Mouse (Mus musculus) brown adipose tissue, adult 24 weeks (tissue): ENCODE data around the gene Eps8. TPM values are rescaled to one million over a fixed set of nuclear protein-coding genes. Genes with fewer than 3 reads are reported as not detected.

Experiments
- H3K27ac ChIP-seq: fragments of 200-500 bp; replicated peaks from 2 replicates; pipeline ENCODE4 v1.5.1; 2012; ENCODE audit warnings: low read depth, mild to moderate bottlenecking, low read length
- H3K4me1 ChIP-seq: fragments of 200-500 bp; 2 replicates; pipeline ENCODE4 v1.6.1; 2012; ENCODE audit warnings: low read length, mixed read lengths; ENCODE audit not compliant: control insufficient read depth, insufficient read depth, insufficient read length
- H3K4me3 ChIP-seq: fragments of 200-500 bp; 2 replicates; pipeline ENCODE4 v1.5.1; 2012; ENCODE audit warnings: low read depth, mild to moderate bottlenecking, low read length, moderate library complexity; ENCODE audit not compliant: insufficient read depth
- polyA plus RNA-seq: library from polyadenylated mRNA; stranded (reverse); fragments of >200 nt; gene quantifications from 2 replicates; pipeline ENCODE4 v1.2.4, GENCODE M21; 2012; ENCODE audit not compliant: missing spikeins, insufficient read depth, insufficient read length

Eps8 gene
- polyA plus RNA-seq, 1 experiment, result 7.0 TPM

DNA sequence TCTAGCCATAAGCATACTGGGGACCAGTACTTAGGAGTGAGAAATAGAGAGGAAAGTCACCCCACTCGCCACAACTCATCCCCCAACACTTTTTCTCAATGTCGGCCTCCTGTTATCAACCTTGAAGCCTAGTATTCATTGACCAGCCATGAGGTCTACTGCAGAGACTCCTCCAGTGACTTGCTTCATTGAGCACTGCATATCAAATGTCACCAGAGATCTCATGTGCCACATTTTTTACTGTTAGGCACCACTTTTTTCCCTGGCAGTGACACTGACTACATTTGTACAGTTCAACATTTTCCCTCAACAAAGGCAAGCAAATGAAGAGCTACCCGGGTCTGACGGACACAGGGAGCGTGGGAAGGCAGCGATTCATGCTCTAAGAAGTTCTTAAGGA, 108.6 kb downstream of the Eps8 start:
- no peak overlapping the region for H3K4me3 ChIP-seq
- H3K4me1 ChIP-seq, result no peaks in the 10 kb centered on the region
- no peak overlapping the region for H3K27ac ChIP-seq

DNA sequence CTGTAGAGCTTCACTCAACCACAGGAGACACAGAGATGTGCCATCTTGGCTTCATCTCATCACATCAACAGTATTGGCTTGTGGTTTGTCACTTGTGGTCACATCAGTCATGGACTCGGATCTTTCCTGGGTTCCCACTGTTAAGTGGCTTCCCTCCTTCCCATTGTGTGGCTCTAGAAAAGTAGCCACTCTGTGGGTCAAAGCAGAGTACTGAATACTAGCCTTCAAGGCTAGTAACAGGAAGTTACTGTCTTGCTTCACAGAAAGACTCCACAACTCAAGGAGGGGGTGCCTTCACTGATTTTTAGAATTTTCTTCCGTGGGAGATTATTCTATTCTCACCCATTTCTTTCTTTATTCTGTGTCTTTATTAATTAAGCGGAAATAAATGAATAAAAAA, 109.3 kb downstream of the Eps8 start:
- Histone ChIP-seq H3K27ac (no peak overlapping the region), H3K4me1 (no peaks in the 10 kb centered on the region), H3K4me3 (no peak overlapping the region)

DNA sequence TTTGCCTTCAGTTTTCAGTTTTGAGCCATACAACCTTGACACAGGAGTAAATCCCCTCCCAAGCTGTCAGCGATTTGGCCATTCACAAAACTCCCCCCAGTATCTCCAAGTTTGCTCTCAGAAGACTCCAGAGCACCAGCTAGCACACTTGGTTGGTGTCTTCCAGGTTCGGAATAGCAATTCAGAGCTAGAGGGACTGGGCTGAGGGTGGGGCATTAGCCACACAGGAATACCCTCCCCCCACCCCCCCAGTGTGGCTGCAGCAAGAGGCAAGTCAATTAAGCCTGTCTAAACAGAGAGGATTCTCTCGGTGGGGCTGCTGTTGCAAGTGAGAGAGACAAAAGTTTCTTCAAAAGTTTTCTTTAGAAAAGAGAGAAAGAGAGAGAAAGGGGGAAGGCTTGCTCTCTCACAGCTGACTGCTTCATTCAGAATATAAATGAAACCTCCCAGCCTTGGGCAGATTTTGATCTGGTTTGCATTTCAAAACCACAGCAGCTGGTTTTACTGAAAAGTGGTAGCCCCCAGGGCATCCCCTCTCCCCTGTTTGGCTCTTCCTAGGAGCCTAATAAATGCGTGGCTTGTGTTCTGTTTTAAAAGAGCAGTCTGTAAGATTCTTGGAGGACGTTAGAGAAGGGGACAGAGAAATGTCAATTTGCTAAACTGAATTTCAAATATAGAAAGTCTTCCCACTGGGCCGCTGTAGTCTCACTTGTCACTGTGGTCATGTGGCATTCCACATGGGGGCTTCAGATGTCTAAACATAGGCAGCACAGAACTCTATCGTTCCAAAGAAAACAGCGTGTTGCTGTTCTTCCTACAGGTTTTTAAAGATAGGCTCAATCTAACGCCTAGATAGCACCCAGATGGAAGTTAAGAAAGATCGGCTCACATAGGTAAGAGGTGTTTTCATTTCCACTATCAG, 112.2 kb downstream of the Eps8 start:
- Histone ChIP-seq H3K4me3 (no peak overlapping the region), H3K27ac (no peak overlapping the region), H3K4me1 (no peaks in the 10 kb centered on the region)

DNA sequence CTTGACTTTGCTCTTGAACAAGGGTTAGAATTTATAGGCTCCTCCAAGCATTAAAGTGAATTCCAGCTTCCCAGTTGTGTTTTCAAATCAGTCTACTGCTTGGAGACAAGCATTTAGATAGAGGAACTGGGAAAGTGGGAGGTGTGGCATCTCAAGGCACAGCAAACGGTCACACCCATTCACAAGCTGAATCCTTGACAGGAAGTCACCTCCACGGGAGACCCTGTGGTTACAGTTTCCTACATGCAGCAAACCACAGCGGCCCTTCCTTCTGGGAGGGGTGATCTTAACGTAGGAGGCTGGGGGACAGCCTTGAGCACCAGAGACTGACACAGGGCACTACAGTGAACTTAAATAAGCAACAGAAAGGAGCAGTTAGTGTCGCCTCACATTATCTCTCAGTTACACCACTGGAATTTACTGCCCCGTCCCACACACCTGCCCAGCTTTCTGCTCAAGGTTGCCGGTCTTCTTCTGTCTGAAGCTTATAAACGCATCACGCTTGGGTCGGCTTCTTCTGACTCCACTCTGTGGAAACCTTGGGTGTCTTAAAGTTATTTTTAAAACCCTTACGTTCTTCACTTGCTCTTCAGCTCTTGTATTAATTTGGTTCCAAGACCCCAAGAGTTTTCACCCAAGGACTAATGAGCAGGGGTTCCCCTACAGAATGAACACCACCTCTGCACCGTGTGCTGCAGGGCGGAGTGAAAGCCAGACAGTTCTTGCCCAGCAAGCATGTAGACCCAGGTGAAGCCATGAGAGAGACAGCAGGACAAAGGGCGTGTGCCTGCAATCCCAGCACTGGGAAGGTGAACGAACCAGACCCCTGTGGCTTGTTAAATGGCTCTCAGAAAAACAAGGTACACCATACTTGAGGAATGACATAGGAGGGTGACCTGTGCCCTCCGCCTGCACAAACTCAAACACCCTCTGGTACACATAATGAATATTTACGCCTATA, 113.2 kb downstream of the Eps8 start:
- Histone ChIP-seq H3K4me1 (no peaks in the 10 kb centered on the region), H3K4me3 (no peak overlapping the region), H3K27ac (no peak overlapping the region)

DNA sequence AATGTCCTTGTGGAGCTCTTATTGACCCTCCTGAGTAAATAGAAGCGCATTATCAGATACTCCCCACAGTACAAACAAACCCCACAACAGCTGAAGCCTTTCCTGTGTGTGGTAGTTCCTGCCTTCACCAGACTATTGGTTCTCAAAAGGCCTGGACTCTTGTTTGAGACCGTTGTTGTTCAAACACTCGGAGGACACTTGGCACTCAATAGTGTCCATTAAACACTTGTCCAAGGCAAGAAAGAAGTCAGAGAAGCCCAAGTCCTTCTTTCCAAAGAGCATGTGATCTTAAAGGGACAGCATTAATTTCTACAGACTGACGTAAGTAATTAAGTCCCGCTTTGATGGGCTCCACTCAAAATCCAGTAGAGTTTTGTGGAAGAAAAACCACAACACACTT, 113.9 kb downstream of the Eps8 start:
- Histone ChIP-seq H3K4me3 (no peak overlapping the region), H3K27ac (no peak overlapping the region), H3K4me1 (no peaks in the 10 kb centered on the region)

DNA sequence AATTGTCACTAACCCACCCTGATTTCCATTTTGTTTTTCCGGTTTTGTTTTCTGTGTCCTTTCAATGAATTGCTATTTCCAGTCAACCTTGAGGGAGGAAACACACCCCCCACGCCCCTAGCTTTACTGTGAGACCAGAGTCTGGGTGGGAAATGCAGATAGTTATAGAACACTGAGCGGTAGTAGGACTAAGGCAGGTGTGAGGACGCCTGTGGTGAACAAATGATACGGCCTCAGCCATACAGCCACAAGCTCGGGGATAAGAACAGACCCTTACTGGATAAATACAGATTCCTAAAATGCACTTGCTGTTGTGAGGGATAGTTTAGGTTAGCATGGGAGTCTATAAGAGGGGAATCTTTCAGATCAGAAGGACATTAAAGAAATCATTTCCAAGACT, 114.3 kb downstream of the Eps8 start:
- H3K4me1 ChIP-seq, result no peaks in the 10 kb centered on the region
- no peak overlapping the region for H3K27ac ChIP-seq

DNA sequence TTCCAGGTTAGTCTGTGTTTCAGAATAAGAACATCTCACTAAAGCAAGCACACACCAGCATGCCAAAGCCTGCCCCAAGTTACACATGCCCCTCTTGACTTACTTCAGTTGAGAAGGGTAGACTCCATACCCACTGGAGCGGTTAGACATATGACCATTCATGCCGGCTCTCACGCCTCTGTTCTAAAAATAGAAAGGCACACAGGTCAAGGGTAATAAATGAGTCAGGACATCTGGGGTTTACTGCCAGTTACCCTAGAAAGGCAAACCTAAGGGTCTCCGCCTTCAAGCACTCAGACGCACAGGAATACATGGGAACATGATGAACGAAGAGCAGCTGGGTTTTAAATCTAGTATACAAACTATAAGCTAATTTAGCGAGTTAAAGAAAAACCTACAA, 115.5 kb downstream of the Eps8 start:
- H3K4me3 ChIP-seq, result no peak overlapping the region
- H3K27ac ChIP-seq, result no peak overlapping the region
- no peaks in the 10 kb centered on the region for H3K4me1 ChIP-seq

More for the DNA sequence above, 114.3 kb downstream of the Eps8 start:
- H3K4me3 ChIP-seq, result no peak overlapping the region

DNA sequence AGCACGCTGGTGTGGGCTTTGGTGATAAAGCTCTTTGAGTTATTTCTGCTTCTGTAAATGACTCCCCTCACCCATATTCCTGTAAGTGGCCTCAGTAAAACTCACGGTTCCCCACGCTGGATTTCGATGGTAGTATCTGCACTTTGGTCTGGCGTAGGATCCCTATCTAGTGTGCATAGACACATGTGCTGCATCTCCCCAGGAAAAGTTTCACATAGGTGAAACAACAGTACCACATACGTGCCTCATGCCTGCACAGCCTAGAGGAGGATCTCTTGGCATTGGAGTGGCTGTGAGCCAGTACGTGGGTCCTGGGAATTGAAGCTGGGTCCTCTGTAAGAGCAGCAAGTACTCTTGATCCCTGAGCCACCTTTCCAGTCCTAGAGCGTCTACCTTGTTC, 121.9 kb downstream of the Eps8 start:
- Histone ChIP-seq H3K27ac (no peak overlapping the region), H3K4me1 (no peaks in the 10 kb centered on the region), H3K4me3 (no peak overlapping the region)

DNA sequence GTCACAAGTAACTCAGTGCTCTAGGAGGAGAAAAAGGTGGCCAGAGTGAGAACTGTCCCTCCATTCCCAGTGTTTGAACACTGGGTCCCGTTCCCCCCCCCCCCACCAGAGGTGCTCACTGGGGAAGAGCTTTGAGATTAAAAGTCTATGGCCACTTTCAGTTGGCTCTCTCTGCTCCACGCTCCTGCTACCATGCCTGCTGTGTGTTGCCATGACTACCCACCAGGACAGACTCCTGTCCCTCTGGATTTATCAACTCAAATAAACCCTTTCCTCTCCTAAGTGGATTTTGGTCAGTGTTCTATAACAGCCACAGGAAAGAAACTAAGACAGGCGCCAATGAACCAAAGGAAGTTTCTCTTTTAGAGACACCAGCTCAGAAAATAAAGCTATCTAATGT, 128.9 kb downstream of the Eps8 start:
- no peaks in the 10 kb centered on the region for H3K4me1 ChIP-seq
- no peak overlapping the region for H3K4me3 ChIP-seq
- H3K27ac ChIP-seq, result no peak overlapping the region

DNA sequence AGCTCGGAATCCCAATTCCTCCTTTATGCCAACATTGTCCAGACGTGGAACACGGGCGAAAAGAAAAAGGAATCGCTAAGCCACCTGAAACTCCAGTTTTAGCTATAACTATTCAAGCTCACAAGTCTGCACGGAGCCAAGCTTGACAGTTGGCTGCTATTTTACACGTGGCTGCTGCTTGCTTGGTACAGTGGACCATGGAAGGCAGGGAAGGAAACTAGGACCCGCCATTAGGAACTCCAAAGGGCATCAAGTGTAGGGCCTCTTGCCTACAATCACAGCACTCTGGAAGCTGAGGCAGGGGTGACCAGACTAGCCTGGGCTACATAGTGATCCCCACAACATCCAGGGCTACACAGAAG, 134.4 kb downstream of the Eps8 start:
- Histone ChIP-seq H3K4me3 (no peak overlapping the region), H3K4me1 (no peaks in the 10 kb centered on the region), H3K27ac (no peak overlapping the region)

DNA sequence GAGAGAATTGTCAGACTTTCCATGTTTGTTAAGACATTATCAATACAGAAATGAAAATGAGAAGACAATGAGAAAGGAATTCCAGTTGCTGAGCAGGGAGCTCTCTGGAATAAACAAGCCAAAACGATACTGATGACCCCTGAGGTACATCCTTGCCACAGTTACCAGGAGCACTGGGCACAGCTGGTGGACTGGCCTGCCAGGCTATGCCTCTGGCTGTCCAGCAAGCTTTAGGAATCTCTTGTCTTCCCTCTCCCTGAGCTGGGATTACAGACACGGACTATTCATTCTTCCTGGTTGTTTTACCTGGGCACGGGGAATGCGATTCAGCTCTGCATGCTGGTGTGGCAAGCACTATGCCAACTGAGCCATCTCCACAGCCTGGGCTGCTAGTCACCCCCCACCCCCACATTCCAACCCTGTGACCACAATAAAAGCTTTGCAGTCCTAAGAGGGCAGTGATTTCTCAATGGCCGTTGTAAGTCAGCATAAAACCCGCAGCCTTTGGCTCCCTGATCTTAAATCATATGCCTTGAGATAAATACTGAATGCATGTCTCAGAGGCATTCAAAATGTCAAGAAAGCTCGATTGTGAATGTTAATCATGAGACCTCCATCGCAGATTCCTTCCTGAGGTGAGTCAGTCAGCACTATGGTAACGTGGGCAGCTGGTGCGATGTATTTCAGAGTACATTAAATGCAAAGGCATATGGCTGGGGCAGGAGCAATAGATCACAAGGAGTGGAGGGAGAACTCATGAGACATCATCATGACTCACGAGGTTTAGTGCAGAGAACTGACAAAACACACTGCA, 134.9 kb downstream of the Eps8 start:
- Histone ChIP-seq H3K4me3 (no peak overlapping the region), H3K27ac (no peak overlapping the region), H3K4me1 (no peaks in the 10 kb centered on the region)

DNA sequence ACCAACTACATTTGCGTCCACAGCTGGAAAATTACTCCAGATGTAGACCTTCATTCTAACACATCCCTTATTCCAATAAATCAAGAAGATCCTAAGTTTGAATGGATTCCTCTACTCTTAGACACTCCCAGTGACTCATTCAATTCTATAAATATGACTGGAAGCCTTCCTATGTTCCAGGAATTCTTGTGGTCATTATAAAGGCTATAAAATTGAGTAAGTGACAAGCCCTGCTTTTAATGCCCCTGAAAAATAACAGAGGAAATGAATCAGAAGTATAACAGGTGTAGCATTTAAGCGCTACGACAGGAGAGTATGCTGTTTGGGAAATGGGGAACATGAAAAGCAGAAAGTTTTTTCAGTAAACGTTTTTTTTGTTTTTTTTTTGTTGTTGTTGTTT, 139.8 kb downstream of the Eps8 start:
- H3K4me3 ChIP-seq, result no peak overlapping the region
- H3K4me1 ChIP-seq, result no peaks in the 10 kb centered on the region
- H3K27ac ChIP-seq, result no peak overlapping the region

DNA sequence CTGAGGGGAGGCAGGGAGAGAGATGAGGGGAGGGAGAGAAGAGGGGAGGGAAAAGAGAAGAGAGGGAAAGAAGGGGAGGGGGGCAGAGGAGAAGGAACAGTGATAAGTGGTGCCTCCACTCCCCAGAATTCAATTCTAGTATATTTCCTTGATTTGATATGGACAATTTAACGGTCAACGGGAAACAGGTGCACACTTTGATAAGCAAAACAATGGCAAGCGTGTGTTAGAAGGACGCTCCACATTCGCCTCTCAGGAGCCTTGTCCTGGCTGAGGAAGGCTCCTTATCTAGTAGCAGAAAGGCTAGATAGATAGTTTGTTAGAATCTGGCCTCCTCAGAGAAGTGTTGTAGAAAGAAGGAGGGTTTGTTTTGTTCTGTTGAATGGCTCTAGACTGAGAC, 141.9 kb downstream of the Eps8 start:
- no peak overlapping the region for H3K27ac ChIP-seq
- H3K4me3 ChIP-seq, result no peak overlapping the region
- no peaks in the 10 kb centered on the region for H3K4me1 ChIP-seq

DNA sequence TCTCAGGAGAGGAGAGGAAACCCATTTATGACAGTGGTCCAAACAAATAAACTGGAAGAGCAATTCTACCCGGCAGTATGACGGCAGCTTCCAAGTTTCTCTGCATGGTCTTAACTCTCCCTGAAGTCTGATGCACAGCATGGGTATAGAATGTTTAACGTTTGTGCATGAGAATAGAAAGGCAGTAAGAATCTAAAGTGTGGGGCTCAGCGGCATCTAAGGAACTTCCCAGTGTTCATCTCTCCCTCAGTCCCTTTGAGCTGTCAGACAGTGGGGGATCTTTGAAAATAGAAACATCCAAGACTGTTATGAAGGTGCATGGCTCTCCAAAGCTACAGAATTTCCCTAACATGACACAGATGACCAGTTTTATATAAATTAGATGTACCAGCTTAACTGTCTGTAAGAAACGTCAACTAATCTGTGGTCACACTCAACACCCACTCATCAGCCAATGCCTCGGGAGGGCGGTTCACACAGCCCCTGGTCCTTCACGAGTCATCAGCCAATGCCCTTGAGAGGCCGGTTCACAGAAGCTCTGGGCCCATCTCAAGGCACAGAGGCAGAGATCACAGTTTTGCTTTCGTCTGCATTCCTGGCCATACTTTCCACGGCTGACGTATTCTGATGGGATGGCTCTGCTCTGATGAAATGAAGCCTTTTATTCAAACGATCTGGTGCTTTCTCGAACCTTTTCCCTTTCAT, 145.2 kb downstream of the Eps8 start:
- no peaks in the 10 kb centered on the region for H3K4me1 ChIP-seq
- no peak overlapping the region for H3K4me3 ChIP-seq
- no peak overlapping the region for H3K27ac ChIP-seq
